ENCODE assay signal across 27 mouse cellular contexts in genomic region chr19:42176841-42177240, GRCm38 (mm10). TPM values are rescaled to one million over a fixed set of nuclear protein-coding genes. Genes with fewer than 3 reads are reported as not detected.
DNase-seq lines count a peak whose midpoint lies in the region; ATAC-seq and TF ChIP-seq lines count a peak whose summit lies in the region.
"Had no signal": no experiment of that assay in that cellular context is flagged by ENCODE, and none has a peak within 500 bp of the region (broad histone marks: within the 10 kb centered on the region; RNA-seq: fewer than 3 reads in every experiment).

No protein-coding gene starts in this region.

- DNase-seq in MEL (ENCODE audit: low read depth, low spot score) = peak; percentile 96
- peak; percentile 48 for DNase-seq in liver, embryonic 13.5 days
- DNase-seq in left cerebral cortex, adult 2 months (ENCODE audit: extremely low spot score in 1 of 2, low spot score in 2 of 2) = no peak
- DNase-seq in cerebellum, adult 11 months = no peak
- DNase-seq in MN1 (ENCODE audit: low spot score) = no peak
- DNase-seq: adrenal gland, postnatal 14 days; B cell, adult 2 months; cerebellum, adult 9-11 months; gastrocnemius, postnatal 36 days; heart, postnatal 36 days; kidney, postnatal 25 days; lung, postnatal 14 days; right cerebral cortex, adult 18-20 months had no signal

- H3K27ac ChIP-seq in MEL (ENCODE audit: control insufficient read depth, low read depth, low read length) = peak overlapping the region; percentile 85
- peak overlapping the region; percentile 51 for H3K27ac ChIP-seq in liver, embryonic 13.5 days
- H3K27ac ChIP-seq in left cerebral cortex, adult 2 months = no peak overlapping the region
- H3K27ac ChIP-seq: embryonic facial prominence, embryonic 12.5 days; forebrain, embryonic 12.5 days; heart, embryonic 15.5 days; intestine, embryonic 15.5 days; limb, embryonic 15.5 days; midbrain, embryonic 10.5 days had no signal

- no peaks in the 10 kb centered on the region for H3K27me3 ChIP-seq in MEL (ENCODE audit: control insufficient read depth in 1 of 2, insufficient read depth in 2 of 2, low read length in 2 of 2)
- no peaks in the 10 kb centered on the region for H3K27me3 ChIP-seq in liver, embryonic 13.5 days
- H3K27me3 ChIP-seq in megakaryocyte, embryonic 14.5 days (replicated peaks) = no peaks in the 10 kb centered on the region
- H3K27me3 ChIP-seq: CH12.LX; embryonic facial prominence, embryonic 12.5 days; forebrain, embryonic 12.5 days; heart, embryonic 15.5 days; intestine, embryonic 15.5 days; limb, embryonic 15.5 days had no signal

- peak; percentile 95 for ATAC-seq in common myeloid progenitor, adult 5-6 weeks (replicated peaks; ENCODE audit: low read depth, poor library complexity, severe bottlenecking)
- peak; percentile 76 for ATAC-seq in liver, embryonic 13.5 days (ENCODE audit: low read depth)
- ATAC-seq in erythroblast, adult 5-6 weeks (replicated peaks; ENCODE audit: low FRiP score, poor library complexity, severe bottlenecking) = no peak
- ATAC-seq: hindbrain, embryonic 16.5 days; intestine, embryonic 15.5 days; midbrain, embryonic 16.5 days had no signal

- H3K79me2 ChIP-seq in MEL (ENCODE audit: control insufficient read depth, insufficient read depth, low read length, poor library complexity) = peaks cover 5% of the 10 kb centered on the region; the same call in 1 of the 2 replicates

- intact Hi-C loops in left cerebral cortex, adult 2 months (cut with DNase I) = no loop called here

- H3K4me1 ChIP-seq in MEL (ENCODE audit: control insufficient read depth in 1 of 2, insufficient read depth in 2 of 2, low read length in 2 of 2) = peaks cover 22 to 27% of the 10 kb centered on the region in 2 experiments
- peaks cover 36% of the 10 kb centered on the region for H3K4me1 ChIP-seq in liver, embryonic 13.5 days (replicated peaks)
- H3K4me1 ChIP-seq in megakaryocyte, embryonic 14.5 days = peaks cover 68% of the 10 kb centered on the region
- H3K4me1 ChIP-seq: embryonic facial prominence, embryonic 12.5 days; heart, embryonic 15.5 days had no signal

- TF ChIP-seq RAD21 in MEL (IDR thresholded peaks at IDR 0.05; ENCODE audit: low read depth, low read length) = no peak

- H3K9me3 ChIP-seq in MEL (replicated peaks; ENCODE audit: insufficient read depth, low read length) = no peaks in the 10 kb centered on the region
- no peaks in the 10 kb centered on the region for H3K9me3 ChIP-seq in liver, embryonic 13.5 days (replicated peaks)
- H3K9me3 ChIP-seq in megakaryocyte, embryonic 14.5 days = no peaks in the 10 kb centered on the region
- H3K9me3 ChIP-seq: embryonic facial prominence, embryonic 12.5 days; forebrain, embryonic 12.5 days; G1E; heart, embryonic 15.5 days; intestine, embryonic 15.5 days; limb, embryonic 15.5 days; midbrain, embryonic 10.5 days had no signal

- TF ChIP-seq POLR2A in MEL (IDR thresholded peaks at IDR 0.05; ENCODE audit: control insufficient read depth in 1 of 2, insufficient read depth in 1 of 2, low read depth in 1 of 2, low read length in 2 of 2, poor library complexity in 1 of 2) = peak in 1 of 2 experiments; percentile 37; a peak in 1 of 4 replicates

- TF ChIP-seq EP300 in MEL (IDR thresholded peaks at IDR 0.05; ENCODE audit: low read depth in 1 of 2, low read length in 2 of 2) = peak; percentile 99

- H3K4me2 ChIP-seq in liver, embryonic 13.5 days = peak overlapping the region; percentile 38
- H3K4me2 ChIP-seq: embryonic facial prominence, embryonic 12.5 days; forebrain, embryonic 12.5 days; heart, embryonic 15.5 days; intestine, embryonic 15.5 days; limb, embryonic 15.5 days had no signal

- 21% methylated on average over 7 of the region's 7 CpGs for WGBS in liver, embryonic 13.5 days (ENCODE audit: insufficient replicate concordance)

- H3K36me3 ChIP-seq in MEL (ENCODE audit: control insufficient read depth in 1 of 2, insufficient read depth in 2 of 2, low read length in 2 of 2) = peaks cover 4 to 28% of the 10 kb centered on the region in 2 experiments
- H3K36me3 ChIP-seq in liver, embryonic 13.5 days = peaks cover 32% of the 10 kb centered on the region
- H3K36me3 ChIP-seq in megakaryocyte, embryonic 14.5 days (replicated peaks; ENCODE audit: low read length) = peaks cover 70% of the 10 kb centered on the region

- peak overlapping the region; percentile 40 for H3K9ac ChIP-seq in MEL (ENCODE audit: control insufficient read depth, low read depth, low read length, poor library complexity, severe bottlenecking)
- peak overlapping the region; percentile 38 for H3K9ac ChIP-seq in liver, embryonic 13.5 days
- H3K9ac ChIP-seq: embryonic facial prominence, embryonic 12.5 days; forebrain, embryonic 12.5 days; heart, embryonic 15.5 days; intestine, embryonic 15.5 days; limb, embryonic 15.5 days had no signal

- TF ChIP-seq CTCF in MEL (IDR thresholded peaks at IDR 0.05 in 2 of 3, conservative IDR thresholded peaks at IDR 0.05 in 1 of 3; ENCODE audit: control insufficient read depth in 1 of 3, insufficient read depth in 1 of 3, low read depth in 2 of 3, low read length in 3 of 3, poor library complexity in 1 of 3, severe bottlenecking in 1 of 3) = no peak
- no peak for TF ChIP-seq CTCF in left cerebral cortex, adult 2 months (IDR thresholded peaks at IDR 0.05)

- H3K4me3 ChIP-seq in MEL (ENCODE audit: control insufficient read depth in 1 of 2, insufficient read depth in 1 of 2, low read depth in 2 of 2, low read length in 2 of 2) = peak overlapping the region; percentile 1 to 15; a peak in 3 of 4 replicates
- H3K4me3 ChIP-seq in liver, embryonic 13.5 days (replicated peaks) = no peak overlapping the region
- H3K4me3 ChIP-seq in megakaryocyte, embryonic 14.5 days (replicated peaks) = peak overlapping the region; percentile 12
- H3K4me3 ChIP-seq in left cerebral cortex, adult 2 months = no peak overlapping the region
- H3K4me3 ChIP-seq: embryonic facial prominence, embryonic 12.5 days; erythroblast, embryonic 14.5 days; forebrain, embryonic 12.5 days; heart, embryonic 15.5 days; intestine, embryonic 15.5 days; limb, embryonic 15.5 days; midbrain, embryonic 10.5 days had no signal

TF ChIP-seq in MEL, 35 proteins besides CTCF, POLR2A, EP300 and RAD21 (continues in another document):
- TF ChIP-seq MYC (IDR thresholded peaks at IDR 0.05; ENCODE audit: low read depth, low read length) = peak; percentile 66; the same call in 1 of the 2 replicates
- peak; percentile 58 for TF ChIP-seq HCFC1 (IDR thresholded peaks at IDR 0.05; ENCODE audit: low read depth, low read length)
- TF ChIP-seq USF1 (IDR thresholded peaks at IDR 0.05; ENCODE audit: low read depth, low read length) = no peak; the same call in 1 of the 2 replicates
- TF ChIP-seq SMC3 (IDR thresholded peaks at IDR 0.05; ENCODE audit: low read depth, low read length) = no peak
- TF ChIP-seq MYB (IDR thresholded peaks at IDR 0.05; ENCODE audit: low read depth, low read length) = peak; percentile 77
- TF ChIP-seq ZNF384 (IDR thresholded peaks at IDR 0.05; ENCODE audit: low read depth, low read length) = peak; percentile 75; the same call in 1 of the 2 replicates

RNA-seq across cellular contexts. Expression of gene Zfyve27, which starts 13.1 kb away (rescaled TPM):
- 22.0 and 27.0 TPM in 2 replicates for total RNA-seq in MEL (2012; rRNA removed)
- polyA plus RNA-seq in MEL (2012; ENCODE audit: insufficient read depth in 1 of 2, insufficient read length in 2 of 2, low read depth in 1 of 2, low replicate concordance in 2 of 2, missing spikeins in 1 of 2) = 10 to 100 TPM in 1 of 2 experiments, not detected in 1; 40.2 TPM
- 15.5 and 17.5 TPM in 2 replicates for total RNA-seq in common myeloid progenitor, adult 5-6 weeks (2017)
- 8.2 and 8.4 TPM in 2 replicates for polyA plus RNA-seq in liver, embryonic 13.5 days (2015; fragmentation: Nextera tagmentation; extraction: Ambion mirVana)
- 6.6 and 12.2 TPM in 2 replicates for polyA plus RNA-seq in megakaryocyte, embryonic 14.5 days (2012; ENCODE audit: insufficient read depth, low replicate concordance)
- total RNA-seq in erythroblast, adult 5-6 weeks (2015; ENCODE audit: low replicate concordance) = 3.8 and 8.1 TPM in 2 replicates
- 12.0 and 22.6 TPM in 2 replicates for total RNA-seq in erythroblast, adult 5-6 weeks (2017; ENCODE audit: low replicate concordance)
- 100 to 1,000 TPM in 1 of 2 experiments, 10 to 100 TPM in 1; 87.7 to 107 TPM for total RNA-seq in left cerebral cortex, adult 2 months (2021)

RNA-seq across cellular contexts. Expression of gene Sfrp5, which starts 25.2 kb away (rescaled TPM):
- total RNA-seq in MEL (2012; rRNA removed) = not detected in 2 replicates
- under 1 TPM in 1 of 2 experiments, not detected in 1; 0.50 TPM for polyA plus RNA-seq in MEL (2012; ENCODE audit: insufficient read depth in 1 of 2, insufficient read length in 2 of 2, low read depth in 1 of 2, low replicate concordance in 2 of 2, missing spikeins in 1 of 2)
- total RNA-seq in common myeloid progenitor, adult 5-6 weeks (2017) = not detected in 2 replicates
- 0.21 and 0.98 TPM in 2 replicates for polyA plus RNA-seq in liver, embryonic 13.5 days (2015; fragmentation: Nextera tagmentation; extraction: Ambion mirVana)
- polyA plus RNA-seq in megakaryocyte, embryonic 14.5 days (2012; ENCODE audit: insufficient read depth, low replicate concordance) = not detected in 2 replicates
- not detected in 2 replicates for total RNA-seq in erythroblast, adult 5-6 weeks (2015; ENCODE audit: low replicate concordance)
- total RNA-seq in erythroblast, adult 5-6 weeks (2017; ENCODE audit: low replicate concordance) = not detected in 2 replicates
- total RNA-seq in left cerebral cortex, adult 2 months (2021) = under 1 TPM; 0.48 to 0.65 TPM
- total RNA-seq: CH12.LX, G1E had no signal
- polyA plus RNA-seq: erythroblast, embryonic 14.5 days; G1E had no signal

RNA-seq across cellular contexts. Expression of gene Marveld1, which starts 29.6 kb away (rescaled TPM):
- 7.9 and 9.7 TPM in 2 replicates for total RNA-seq in MEL (2012; rRNA removed)
- 10 to 100 TPM in 1 of 2 experiments, not detected in 1; 24.4 TPM for polyA plus RNA-seq in MEL (2012; ENCODE audit: insufficient read depth in 1 of 2, insufficient read length in 2 of 2, low read depth in 1 of 2, low replicate concordance in 2 of 2, missing spikeins in 1 of 2)
- total RNA-seq in common myeloid progenitor, adult 5-6 weeks (2017) = 10.7 and 12.0 TPM in 2 replicates
- polyA plus RNA-seq in liver, embryonic 13.5 days (2015; fragmentation: Nextera tagmentation; extraction: Ambion mirVana) = 1.6 TPM in 2 replicates
- 3.6 and 10.8 TPM in 2 replicates for polyA plus RNA-seq in megakaryocyte, embryonic 14.5 days (2012; ENCODE audit: insufficient read depth, low replicate concordance)
- total RNA-seq in erythroblast, adult 5-6 weeks (2015; ENCODE audit: low replicate concordance) = 3.8 and 5.9 TPM in 2 replicates
- total RNA-seq in erythroblast, adult 5-6 weeks (2017; ENCODE audit: low replicate concordance) = 3.2 and 5.3 TPM in 2 replicates
- total RNA-seq in left cerebral cortex, adult 2 months (2021) = 10 to 100 TPM in 1 of 2 experiments, 1 to 10 TPM in 1; 8.0 to 10.6 TPM
- total RNA-seq: CH12.LX had no signal
- polyA plus RNA-seq: G1E had no signal

RNA-seq across cellular contexts. Expression of gene Avpi1, which starts 48.0 kb away (rescaled TPM):
- total RNA-seq in MEL (2012; rRNA removed) = 49.5 and 54.8 TPM in 2 replicates
- 10 to 100 TPM in 1 of 2 experiments, not detected in 1; 53.3 TPM for polyA plus RNA-seq in MEL (2012; ENCODE audit: insufficient read depth in 1 of 2, insufficient read length in 2 of 2, low read depth in 1 of 2, low replicate concordance in 2 of 2, missing spikeins in 1 of 2)
- 3.1 and 5.1 TPM in 2 replicates for total RNA-seq in common myeloid progenitor, adult 5-6 weeks (2017)
- polyA plus RNA-seq in liver, embryonic 13.5 days (2015; fragmentation: Nextera tagmentation; extraction: Ambion mirVana) = 15.6 and 15.8 TPM in 2 replicates
- polyA plus RNA-seq in megakaryocyte, embryonic 14.5 days (2012; ENCODE audit: insufficient read depth, low replicate concordance) = 15.5 and 38.7 TPM in 2 replicates
- total RNA-seq in erythroblast, adult 5-6 weeks (2015; ENCODE audit: low replicate concordance) = 5.2 TPM in 1 of 2 replicates, not detected in the other
- 0.34 TPM in 1 of 2 replicates, not detected in the other for total RNA-seq in erythroblast, adult 5-6 weeks (2017; ENCODE audit: low replicate concordance)
- 10 to 100 TPM; 27.6 to 30.9 TPM for total RNA-seq in left cerebral cortex, adult 2 months (2021)

Comparison
In these comparisons a context has a peak if more than half of its experiments do, and no peak if none do; other contexts are left out.
1. DNase-seq: peak in MEL (single experiment) and liver, embryonic 13.5 days (single experiment); none in left cerebral cortex, adult 2 months (0 of 2), cerebellum, adult 11 months (single experiment) and MN1 (single experiment).
2. H3K4me3 ChIP-seq: peak in MEL (2 of 2) and megakaryocyte, embryonic 14.5 days (single experiment); none in liver, embryonic 13.5 days (single experiment) and left cerebral cortex, adult 2 months (single experiment).